Mouse (Mus musculus) lung, postnatal 0 days (tissue): ENCODE measurements around the gene Iqgap1.

ENCODE experiments used
- CTCF ChIP-seq: IDR thresholded peaks from 2 replicates; pipeline ENCODE4 v1.5.1; 2016; ENCODE audit warnings: antibody characterized with exemption, mild to moderate bottlenecking
- EP300 ChIP-seq: IDR thresholded peaks from 2 replicates; pipeline ENCODE4 v1.6.1; 2016; ENCODE audit warnings: antibody characterized with exemption, mild to moderate bottlenecking, control low read depth

- TF ChIP-seq CTCF = no peak
- TF ChIP-seq EP300 = no peak
These were observed 40.9 kb upstream of the Iqgap1 start for GRCm38 (mm10) chr7:80866514-80867147.
